Mouse (Mus musculus): ENCODE measurements around the gene Gm10031. TPM values are rescaled to one million over a fixed set of nuclear protein-coding genes. Genes with fewer than 3 reads are reported as not detected.
A peak's percentile ranks its signal among the peaks of the same experiment; 100 is the strongest.

The Gm10031 gene
- polyA plus RNA-seq, 1 experiment from 2014 or later = 0.23 TPM

DNA sequence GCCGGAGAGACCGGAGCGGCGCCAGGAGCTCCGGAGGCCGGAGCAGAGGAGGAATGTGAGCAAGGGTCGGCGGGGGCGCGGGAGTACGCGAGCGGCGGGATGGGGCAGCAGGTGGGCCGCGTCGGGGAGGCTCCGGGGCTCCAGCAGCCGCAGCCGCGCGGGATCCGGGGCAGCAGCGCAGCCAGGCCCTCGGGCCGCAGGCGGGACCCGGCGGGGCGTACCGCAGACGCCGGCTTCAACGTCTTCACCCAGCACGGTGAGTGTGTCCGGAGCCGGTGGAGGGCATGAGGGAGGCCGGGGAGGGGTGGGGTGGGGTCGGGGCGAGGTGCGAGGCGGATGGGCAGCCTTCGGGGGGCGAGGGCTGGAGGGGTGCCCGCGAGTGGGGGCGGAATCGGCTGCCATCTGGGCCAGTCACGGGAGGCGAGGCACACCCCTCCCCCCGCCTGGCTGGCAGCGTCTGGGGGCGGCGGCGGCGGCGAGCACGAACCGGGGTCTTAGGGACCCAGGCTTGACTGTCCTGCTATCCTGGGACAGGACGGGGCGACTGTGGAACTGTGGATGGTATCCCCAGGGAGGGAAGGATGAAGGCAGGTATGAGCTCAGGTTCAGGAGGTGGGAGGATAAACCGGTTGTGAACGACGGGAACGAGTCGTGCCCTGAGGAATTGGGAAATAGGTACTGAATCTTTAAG, 35.3 kb downstream of the Gm10031 start:
- peak; percentile 81 for DNase-seq (ENCODE audit: low spot score)
- Histone ChIP-seq H3K27ac (peak overlapping the region; percentile 98), H3K27me3 (ENCODE audit: insufficient read depth, poor library complexity, severe bottlenecking) (no peaks in the 10 kb centered on the region), H3K9me3 (no peaks in the 10 kb centered on the region), H3K4me1 (peaks cover 10% of the 10 kb centered on the region; the same call in 1 of the 2 replicates), H3K4me3 (peak overlapping the region; percentile 91), H3K36me3 (no peaks in the 10 kb centered on the region)
- WGBS = under 1% methylated on average over 64 of the region's 66 CpGs

GRCm38 (mm10) chr1:156559641-156560020, 35.8 kb downstream of the Gm10031 start:
- Histone ChIP-seq H3K27me3 (ENCODE audit: insufficient read depth, poor library complexity, severe bottlenecking) (no peaks in the 10 kb centered on the region), H3K27ac (peak overlapping the region; percentile 98), H3K9me3 (no peaks in the 10 kb centered on the region), H3K4me1 (peaks cover 10% of the 10 kb centered on the region; the same call in 1 of the 2 replicates), H3K4me3 (peak overlapping the region; percentile 91), H3K36me3 (no peaks in the 10 kb centered on the region)
- WGBS = 14% methylated on average over 8 of the region's 8 CpGs
- DNase-seq (ENCODE audit: low spot score) = no peak

DNA sequence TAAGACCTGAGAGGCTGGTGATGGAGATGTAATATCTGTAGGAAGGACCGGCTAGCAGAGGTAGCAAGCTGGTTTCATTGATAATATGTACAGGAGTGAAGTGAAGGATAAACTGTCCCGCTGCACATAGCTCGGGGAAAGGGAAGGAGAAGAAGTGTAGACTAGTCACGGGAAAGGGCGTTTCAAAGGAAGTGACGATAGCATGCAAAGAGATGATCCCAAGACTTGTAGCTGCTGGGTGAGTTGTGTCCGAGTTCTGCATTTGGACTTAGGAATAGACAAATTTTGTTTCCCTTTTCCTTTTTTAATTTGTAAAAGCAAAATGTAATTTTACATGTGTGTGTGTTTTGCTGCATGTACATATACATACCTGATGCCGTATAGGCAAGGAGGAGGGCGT, 36.7 kb downstream of the Gm10031 start:
- Histone ChIP-seq H3K27ac (no peak overlapping the region), H3K9me3 (no peaks in the 10 kb centered on the region), H3K27me3 (ENCODE audit: insufficient read depth, poor library complexity, severe bottlenecking) (no peaks in the 10 kb centered on the region), H3K4me1 (peaks cover 10% of the 10 kb centered on the region; the same call in 1 of the 2 replicates), H3K4me3 (peak overlapping the region; percentile 91; the same call in 1 of the 2 replicates), H3K36me3 (no peaks in the 10 kb centered on the region)
- no peak for DNase-seq (ENCODE audit: low spot score)
- WGBS = 85% methylated on average over 9 of the region's 9 CpGs

GRCm38 (mm10) chr1:156565328-156565727, 41.5 kb downstream of the Gm10031 start:
- peaks cover 5% of the 10 kb centered on the region; the same call in 1 of the 2 replicates for H3K4me1 ChIP-seq
- H3K27ac ChIP-seq = no peak overlapping the region
- WGBS = 88% methylated on average over 2 of the region's 2 CpGs
- no peaks in the 10 kb centered on the region for H3K36me3 ChIP-seq
- H3K27me3 ChIP-seq (ENCODE audit: insufficient read depth, poor library complexity, severe bottlenecking) = no peaks in the 10 kb centered on the region
- DNase-seq (ENCODE audit: low spot score) = no peak
- H3K9me3 ChIP-seq = no peaks in the 10 kb centered on the region
- H3K4me3 ChIP-seq = no peak overlapping the region

DNA sequence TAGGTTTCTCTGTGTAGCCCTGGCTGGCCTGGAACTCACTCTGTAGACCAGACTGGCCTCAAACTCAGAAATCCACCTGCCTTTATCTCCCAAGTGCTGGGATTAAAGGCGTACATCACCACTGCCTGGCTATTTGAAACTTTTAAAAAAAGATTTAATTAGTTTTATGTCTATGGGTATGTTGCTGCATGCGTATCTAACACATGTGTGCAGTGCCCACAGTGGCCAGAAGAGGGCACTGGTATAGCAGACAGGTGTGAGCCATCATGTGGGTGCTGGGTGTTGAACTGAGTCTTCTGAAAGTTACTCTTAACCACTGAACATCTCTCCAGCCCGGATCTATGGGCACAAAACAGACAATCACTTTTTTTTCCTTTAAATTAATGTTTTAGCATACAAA, 42.3 kb downstream of the Gm10031 start:
- H3K27me3 ChIP-seq (ENCODE audit: insufficient read depth, poor library complexity, severe bottlenecking) = no peaks in the 10 kb centered on the region
- no peak overlapping the region for H3K27ac ChIP-seq
- DNase-seq (ENCODE audit: low spot score) = no peak
- H3K36me3 ChIP-seq = no peaks in the 10 kb centered on the region
- H3K9me3 ChIP-seq = no peaks in the 10 kb centered on the region
- 96% methylated on average over 3 of the region's 3 CpGs for WGBS
- no peak overlapping the region for H3K4me3 ChIP-seq
- peaks cover 4% of the 10 kb centered on the region; the same call in 1 of the 2 replicates for H3K4me1 ChIP-seq

DNA sequence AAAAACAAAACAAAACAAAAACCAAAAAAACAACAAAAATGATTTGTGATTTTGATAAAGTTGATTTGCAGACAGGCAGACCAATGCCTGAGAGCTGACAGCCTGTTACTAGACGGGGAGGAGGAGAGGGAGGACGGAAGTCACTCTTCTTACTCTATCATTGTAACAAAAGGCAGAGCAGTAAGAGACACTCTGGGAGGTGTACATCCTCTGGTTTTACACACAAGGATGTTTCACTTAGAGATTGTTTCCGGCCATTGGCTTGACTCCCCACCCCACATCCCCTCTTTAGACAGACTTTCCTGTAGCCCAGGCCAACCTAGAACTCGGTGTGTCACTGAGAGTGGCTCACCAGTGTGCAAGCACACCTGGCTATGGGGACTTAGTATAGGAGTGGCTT, 45.8 kb downstream of the Gm10031 start:
- Histone ChIP-seq H3K27ac (no peak overlapping the region), H3K27me3 (ENCODE audit: insufficient read depth, poor library complexity, severe bottlenecking) (no peaks in the 10 kb centered on the region), H3K9me3 (no peaks in the 10 kb centered on the region), H3K36me3 (no peaks in the 10 kb centered on the region), H3K4me3 (no peak overlapping the region), H3K4me1 (peaks cover 4% of the 10 kb centered on the region; the same call in 1 of the 2 replicates)
- no peak for DNase-seq (ENCODE audit: low spot score)
- 63% methylated on average over 4 of the region's 4 CpGs for WGBS

DNA sequence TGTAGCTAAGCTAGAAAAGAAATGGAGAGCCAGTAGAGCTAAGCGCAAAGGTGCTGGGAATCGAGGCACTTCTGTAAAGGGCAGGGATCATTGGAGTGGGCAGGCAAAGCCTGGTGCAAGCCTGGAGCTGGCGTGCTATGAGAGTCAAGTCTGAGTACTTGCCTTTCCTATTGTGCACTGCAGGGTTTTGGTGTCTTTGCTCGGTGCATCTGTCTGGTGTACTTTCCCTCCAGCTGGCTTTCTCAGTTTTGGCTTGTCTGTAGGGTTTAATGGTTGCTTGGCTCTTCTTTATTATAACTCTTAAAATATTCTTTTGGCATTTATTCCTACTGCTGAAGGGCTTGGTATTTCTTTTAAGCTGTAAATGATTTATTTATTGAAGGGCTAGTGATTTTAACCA, 49.1 kb downstream of the Gm10031 start:
- no peaks in the 10 kb centered on the region for H3K9me3 ChIP-seq
- peaks cover 4% of the 10 kb centered on the region; the same call in 1 of the 2 replicates for H3K4me1 ChIP-seq
- H3K27ac ChIP-seq = no peak overlapping the region
- DNase-seq (ENCODE audit: low spot score) = no peak
- H3K27me3 ChIP-seq (ENCODE audit: insufficient read depth, poor library complexity, severe bottlenecking) = no peaks in the 10 kb centered on the region
- H3K36me3 ChIP-seq = no peaks in the 10 kb centered on the region
- WGBS = 85% methylated on average over 4 of the region's 4 CpGs
- no peak overlapping the region for H3K4me3 ChIP-seq

Other genes with a start within 250 kb of the Gm10031 start
- gene Tdrd5, start 220.3 kb upstream of the Gm10031 start, polyA plus RNA-seq (2016; fragmentation: Nextera tagmentation; extraction: Ambion mirVana) = 0.18 and 0.21 TPM in 2 replicates
- not detected in 2 replicates for gene Nphs2, start 213.3 kb upstream of the Gm10031 start, polyA plus RNA-seq (2016; fragmentation: Nextera tagmentation; extraction: Ambion mirVana)
- gene Gm2000, start 158.0 kb upstream of the Gm10031 start, polyA plus RNA-seq (2016; fragmentation: Nextera tagmentation; extraction: Ambion mirVana) = 667 and 794 TPM in 2 replicates
- 0.20 and 0.43 TPM in 2 replicates for gene Axdnd1, start 102.9 kb upstream of the Gm10031 start, polyA plus RNA-seq (2016; fragmentation: Nextera tagmentation; extraction: Ambion mirVana)
- gene Soat1, start 49.7 kb upstream of the Gm10031 start, polyA plus RNA-seq (2016; fragmentation: Nextera tagmentation; extraction: Ambion mirVana) = 45.6 and 60.6 TPM in 2 replicates
- 3.3 and 3.8 TPM in 2 replicates for gene Abl2, start 34.8 kb downstream of the Gm10031 start, polyA plus RNA-seq (2016; fragmentation: Nextera tagmentation; extraction: Ambion mirVana)
- 4.3 and 4.4 TPM in 2 replicates for gene Tor3a, start 150.3 kb downstream of the Gm10031 start, polyA plus RNA-seq (2016; fragmentation: Nextera tagmentation; extraction: Ambion mirVana)
- gene Fam20b, start 195.1 kb downstream of the Gm10031 start, polyA plus RNA-seq (2016; fragmentation: Nextera tagmentation; extraction: Ambion mirVana) = 21.8 and 24.4 TPM in 2 replicates